Mouse (Mus musculus): Measurements from ENCODE around the gene Alms1. TPM values are rescaled to one million over a fixed set of nuclear protein-coding genes. Genes with fewer than 3 reads are reported as not detected.

Alms1 gene
- total and polyA plus RNA-seq, 3 experiments: 2.3 to 3.6 (median 2.8) TPM

DNA sequence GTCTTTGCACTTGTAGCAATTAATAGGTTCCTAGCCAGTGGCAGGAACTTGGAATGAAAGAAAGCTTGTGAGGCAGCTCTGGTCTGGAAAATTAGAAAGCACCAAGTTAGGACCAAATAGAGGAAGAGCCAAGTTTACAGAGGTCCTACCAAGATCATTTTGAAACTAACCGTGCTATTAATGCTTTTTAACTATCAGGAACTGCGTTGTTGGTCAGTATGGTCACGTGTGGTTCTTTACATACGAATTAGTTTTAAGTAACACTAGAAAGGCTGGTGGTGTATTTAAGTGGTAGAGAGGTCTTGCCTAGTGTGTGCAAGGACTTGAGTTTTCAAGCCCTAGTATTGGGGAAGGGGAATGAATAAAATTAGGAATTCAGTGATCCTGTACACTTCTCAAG is 1.2 kb downstream of the Alms1 start:
- no peaks in the 10 kb centered on the region for H3K9me3 ChIP-seq (replicated peaks; ENCODE audit: low read length)
- no peak overlapping the region for H3K27ac ChIP-seq (ENCODE audit: insufficient read depth, low read depth)
- peaks cover 10% of the 10 kb centered on the region for H3K27me3 ChIP-seq (replicated peaks)
- peaks cover 2 to 21% of the 10 kb centered on the region in 2 experiments; a peak in 2 of 4 replicates for H3K4me1 ChIP-seq (ENCODE audit: control insufficient read depth in 1 of 2, insufficient read depth in 2 of 2)
- H3K4me3 ChIP-seq (replicated peaks in 1 of 3; ENCODE audit: low read depth in 2 of 3, low read length in 2 of 3, poor library complexity in 1 of 3): peak overlapping the region in 2 of 3 experiments; percentile 4 to 94
- peak overlapping the region; percentile 71 for H3K9ac ChIP-seq (ENCODE audit: insufficient read depth, low read depth)
- TF ChIP-seq TBP (conservative IDR thresholded peaks at IDR 0.05; ENCODE audit: low read depth, low read length) (no peak), POLR2A (IDR thresholded peaks at IDR 0.05; ENCODE audit: low read depth, low read length) (no peak), ELF1 (IDR thresholded peaks at IDR 0.05; ENCODE audit: low read depth, low read length) (no peak), USF1 (IDR thresholded peaks at IDR 0.05; ENCODE audit: low read depth, low read length) (peak; percentile 26; the same call in 1 of the 2 replicates), UBTF (IDR thresholded peaks at IDR 0.05; ENCODE audit: low read depth, low read length) (no peak), RCOR1 (conservative IDR thresholded peaks at IDR 0.05; ENCODE audit: low read depth, low read length) (no peak), POLR2AphosphoS2 (IDR thresholded peaks at IDR 0.05; ENCODE audit: low read depth, low read length) (no peak), RAD21 (IDR thresholded peaks at IDR 0.05; ENCODE audit: low read depth, low read length) (no peak), ETS1 (conservative IDR thresholded peaks at IDR 0.05; ENCODE audit: low read depth, low read length) (no peak), NELFE (IDR thresholded peaks at IDR 0.05; ENCODE audit: low read depth, low read length) (no peak), MAFK (IDR thresholded peaks at IDR 0.05; ENCODE audit: insufficient replicate concordance, low read length) (no peak), CTCF (conservative IDR thresholded peaks at IDR 0.05 in 1 of 2, IDR thresholded peaks at IDR 0.05 in 1 of 2; ENCODE audit: low read depth in 2 of 2, low read length in 2 of 2) (no peak), EP300 (IDR thresholded peaks at IDR 0.05; ENCODE audit: low read length) (no peak), MXI1 (IDR thresholded peaks at IDR 0.05; ENCODE audit: low read depth, low read length) (0 out of 2 replicates have a peak, but pooled peaks have one; percentile 49), ZKSCAN1 (IDR thresholded peaks at IDR 0.05; ENCODE audit: borderline replicate concordance, low read depth, low read length) (no peak), GABPA (IDR thresholded peaks at IDR 0.05; ENCODE audit: insufficient replicate concordance, low read depth, low read length) (no peak), BHLHE40 (IDR thresholded peaks at IDR 0.05; ENCODE audit: low read depth, low read length) (peak; percentile 65)
- H3K4me2 ChIP-seq (ENCODE audit: insufficient read depth, low read depth, poor library complexity, severe bottlenecking): peak overlapping the region; percentile 95
- dilution Hi-C loops (cut with MboI; ENCODE audit: extremely low pct_ligation_motif_present, extremely low pct_unique_long_range_greater_than_20kb, low sequenced_read_pairs): no loop called here
- in situ Hi-C loops (cut with MboI; ENCODE audit: low pct_ligation_motif_present, low pct_unique_long_range_greater_than_20kb, low sequenced_read_pairs): loop anchor here (25.0 kb wide), 1 partner anchor 324 kb away; the partner anchor contains the start of genes Nat8f1, Nat8f4 and Tprkb
- no peaks in the 10 kb centered on the region for H3K36me3 ChIP-seq (replicated peaks in 1 of 2; ENCODE audit: control insufficient read depth in 1 of 2, insufficient read depth in 1 of 2, low read length in 1 of 2)
- peaks cover 7% of the 10 kb centered on the region for H3K79me2 ChIP-seq (replicated peaks; ENCODE audit: control insufficient read depth, extremely low read depth, insufficient read depth, poor library complexity, severe bottlenecking)
- DNase-seq (ENCODE audit: extremely low read depth): no peak

GRCm38 (mm10) chr6:85590116-85590515 is 2.8 kb downstream of the Alms1 start:
- in situ Hi-C loops (cut with MboI; ENCODE audit: low pct_ligation_motif_present, low pct_unique_long_range_greater_than_20kb, low sequenced_read_pairs) (loop anchor here (25.0 kb wide), 1 partner anchor 322 kb away; the partner anchor contains the start of genes Nat8f1, Nat8f4 and Tprkb), dilution Hi-C loops (cut with MboI; ENCODE audit: extremely low pct_ligation_motif_present, extremely low pct_unique_long_range_greater_than_20kb, low sequenced_read_pairs) (no loop called here)
- peak overlapping the region; percentile 95 for H3K4me2 ChIP-seq (ENCODE audit: insufficient read depth, low read depth, poor library complexity, severe bottlenecking)
- TF ChIP-seq RAD21 (IDR thresholded peaks at IDR 0.05; ENCODE audit: low read depth, low read length) (no peak), E2F4 (IDR thresholded peaks at IDR 0.05; ENCODE audit: insufficient replicate concordance, low read depth, low read length) (no peak), HCFC1 (IDR thresholded peaks at IDR 0.05; ENCODE audit: low read depth, low read length) (no peak), SIN3A (IDR thresholded peaks at IDR 0.05; ENCODE audit: low read length) (peak; percentile 67; the same call in 1 of the 2 replicates), NRF1 (IDR thresholded peaks at IDR 0.05; ENCODE audit: low read depth, low read length) (no peak), SMC3 (IDR thresholded peaks at IDR 0.05; ENCODE audit: low read depth, low read length) (no peak), RCOR1 (conservative IDR thresholded peaks at IDR 0.05; ENCODE audit: low read depth, low read length) (peak; percentile 84), POLR2A (IDR thresholded peaks at IDR 0.05; ENCODE audit: low read depth, low read length) (no peak), CTCF (conservative IDR thresholded peaks at IDR 0.05 in 1 of 2, IDR thresholded peaks at IDR 0.05 in 1 of 2; ENCODE audit: low read depth in 2 of 2, low read length in 2 of 2) (no peak), USF2 (conservative IDR thresholded peaks at IDR 0.05; ENCODE audit: low read depth, low read length) (no peak), UBTF (IDR thresholded peaks at IDR 0.05; ENCODE audit: low read depth, low read length) (no peak), KAT2A (IDR thresholded peaks at IDR 0.05; ENCODE audit: insufficient replicate concordance, low read length) (no peak), TCF12 (IDR thresholded peaks at IDR 0.05; ENCODE audit: low read depth, low read length) (no peak), GABPA (IDR thresholded peaks at IDR 0.05; ENCODE audit: insufficient replicate concordance, low read depth, low read length) (no peak), PAX5 (IDR thresholded peaks at IDR 0.05; ENCODE audit: low read length) (no peak), ZKSCAN1 (IDR thresholded peaks at IDR 0.05; ENCODE audit: borderline replicate concordance, low read depth, low read length) (no peak), ELF1 (IDR thresholded peaks at IDR 0.05; ENCODE audit: low read depth, low read length) (no peak), MAX (IDR thresholded peaks at IDR 0.05; ENCODE audit: low read length) (no peak), NELFE (IDR thresholded peaks at IDR 0.05; ENCODE audit: low read depth, low read length) (no peak), JUND (conservative IDR thresholded peaks at IDR 0.05; ENCODE audit: low read depth, low read length) (peak; percentile 93), POLR2AphosphoS2 (IDR thresholded peaks at IDR 0.05; ENCODE audit: low read depth, low read length) (no peak), MAFK (IDR thresholded peaks at IDR 0.05; ENCODE audit: insufficient replicate concordance, low read length) (0 out of 2 replicates have a peak, but pooled peaks have one; percentile 27), BHLHE40 (IDR thresholded peaks at IDR 0.05; ENCODE audit: low read depth, low read length) (peak; percentile 70), EP300 (IDR thresholded peaks at IDR 0.05; ENCODE audit: low read length) (peak; percentile 92), MXI1 (IDR thresholded peaks at IDR 0.05; ENCODE audit: low read depth, low read length) (peak; percentile 58; the same call in 1 of the 2 replicates), MEF2A (IDR thresholded peaks at IDR 0.05; ENCODE audit: borderline replicate concordance, low read depth, low read length) (peak; percentile 48; the same call in 1 of the 2 replicates)

More at GRCm38 (mm10) chr6:85590116-85590515, 2.8 kb downstream of the Alms1 start:
- H3K36me3 ChIP-seq (replicated peaks in 1 of 2; ENCODE audit: control insufficient read depth in 1 of 2, insufficient read depth in 1 of 2, low read length in 1 of 2): no peaks in the 10 kb centered on the region
- H3K9me3 ChIP-seq (replicated peaks; ENCODE audit: low read length): no peaks in the 10 kb centered on the region
- peak; percentile 61 for DNase-seq (ENCODE audit: extremely low read depth)
- H3K79me2 ChIP-seq (replicated peaks; ENCODE audit: control insufficient read depth, extremely low read depth, insufficient read depth, poor library complexity, severe bottlenecking): peaks cover 7% of the 10 kb centered on the region
- peak overlapping the region; percentile 42 for H3K27ac ChIP-seq (ENCODE audit: insufficient read depth, low read depth)
- peaks cover 7% of the 10 kb centered on the region for H3K27me3 ChIP-seq (replicated peaks)
- peak overlapping the region; percentile 43 for H3K9ac ChIP-seq (ENCODE audit: insufficient read depth, low read depth)
- H3K4me3 ChIP-seq (replicated peaks in 1 of 3; ENCODE audit: low read depth in 2 of 3, low read length in 2 of 3, poor library complexity in 1 of 3): peak overlapping the region in 1 of 3 experiments; percentile 3
- peaks cover 2 to 21% of the 10 kb centered on the region in 2 experiments; a peak in 2 of 4 replicates for H3K4me1 ChIP-seq (ENCODE audit: control insufficient read depth in 1 of 2, insufficient read depth in 2 of 2)

Data from CH12.LX (cell line).